Mouse (Mus musculus): ENCODE measurements around the gene Gm10719.
"Not testable (repeated sequence)": the region's sequence is repeated elsewhere in the genome, so short reads cannot be mapped to it uniquely, and the experiment has no call there.

Gm10719 gene

GRCm38 (mm10) chr9:3026136-3026535, 8.9 kb downstream of the Gm10719 start:
- DNase-seq = not testable (repeated sequence)

GRCm38 (mm10) chr9:3026741-3027140, 9.5 kb downstream of the Gm10719 start:
- DNase-seq = not testable (repeated sequence)

- DNase-seq = not testable (repeated sequence)
Observed at GRCm38 (mm10) chr9:3027200-3027599, 10.0 kb downstream of the Gm10719 start.

- peak; percentile 29 for DNase-seq
Observed at GRCm38 (mm10) chr9:3029276-3030000, 12.2 kb downstream of the Gm10719 start.

GRCm38 (mm10) chr9:3030677-3031318, 13.6 kb downstream of the Gm10719 start:
- DNase-seq = not testable (repeated sequence)

GRCm38 (mm10) chr9:3034299-3034698, 17.1 kb downstream of the Gm10719 start, which contains the start of gene Gm17535:
Gm17535 (plus strand) TSS chr9:3034599.
- not testable (repeated sequence) for DNase-seq

DNA sequence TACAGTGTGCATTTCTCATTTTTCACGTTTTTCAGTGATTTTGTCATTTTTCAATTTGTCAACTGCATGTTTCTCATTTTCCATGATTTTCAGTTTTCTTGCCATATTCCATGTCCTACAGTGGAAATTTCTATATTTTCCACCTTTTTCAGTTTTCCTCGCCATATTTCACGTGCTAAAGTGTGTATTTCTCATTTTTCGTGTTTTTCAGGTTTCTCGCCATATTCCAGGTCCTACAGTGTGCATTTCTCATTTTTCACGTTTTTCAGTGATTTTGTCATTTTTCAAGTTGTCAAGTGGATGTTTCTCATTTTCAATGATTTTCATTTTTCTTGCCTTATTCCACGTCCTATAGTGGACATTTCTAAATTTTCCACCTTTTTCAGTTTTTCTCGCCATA, 19.4 kb downstream of the Gm10719 start, which contains the start of gene Gm10715:
Gm10715 (plus strand) TSS at position 301 of the 400 bp plus-strand sequence.
- not testable (repeated sequence) for DNase-seq

- not testable (repeated sequence) for DNase-seq
Observed at GRCm38 (mm10) chr9:3038161-3038560, 21.0 kb downstream of the Gm10719 start.

Data from lung, postnatal 36 days (tissue).